Mouse (Mus musculus): ENCODE results near the gene Piwil1.

DNA sequence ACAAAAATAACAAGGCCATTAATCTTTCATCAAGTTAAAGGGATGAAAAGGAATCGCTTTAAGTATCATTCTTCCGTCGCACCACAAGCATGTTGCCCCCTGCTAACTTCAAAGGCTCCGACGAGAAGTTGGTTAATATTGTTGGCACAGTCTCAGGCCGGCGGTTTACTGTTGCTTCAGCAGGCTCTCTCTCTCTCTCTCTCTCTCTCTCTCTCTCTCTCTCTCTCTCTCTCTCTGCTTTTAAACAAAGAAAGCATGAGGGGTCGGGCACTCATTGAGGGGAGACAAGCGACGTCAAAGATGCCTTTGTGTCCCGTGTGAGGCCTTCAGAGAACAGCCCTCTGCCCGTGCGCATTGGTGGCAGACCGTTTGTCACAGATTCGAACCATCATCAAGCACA is 17.7 kb upstream of the Piwil1 start:
- TF ChIP-seq HCFC1 (IDR thresholded peaks at IDR 0.05; ENCODE audit: borderline replicate concordance, insufficient read depth, low read length) (no peak), CHD2 (IDR thresholded peaks at IDR 0.05; ENCODE audit: low read depth, low read length) (no peak), ZNF384 (IDR thresholded peaks at IDR 0.05; ENCODE audit: low read depth, low read length) (no peak), MAFK (IDR thresholded peaks at IDR 0.05; ENCODE audit: insufficient read depth, low read depth, low read length) (no peak), ZC3H11A (IDR thresholded peaks at IDR 0.05; ENCODE audit: borderline replicate concordance, low read depth, low read length) (no peak)
